Mouse (Mus musculus): ENCODE measurements at regions not wholly inside any gene's neighbourhood (a gene's known extent, or its start where the extent isn't known, plus 50 kb on each side); places are given as distances from the start of the nearest gene placed in this dataset.
A peak's percentile ranks its signal among the peaks of the same experiment; 100 is the strongest.

- no peak for DNase-seq (ENCODE audit: low read depth, low spot score)
Measured at GRCm38 (mm10) chr10:35855110-35855509, 143.4 kb upstream of the Amd2 start.

- DNase-seq (ENCODE audit: low read depth, low spot score): peak; percentile 87
Measured at GRCm38 (mm10) chr10:35835257-35835656, 123.6 kb upstream of the Amd2 start.
